Mouse (Mus musculus) midbrain, embryonic 10.5 days (tissue): ENCODE measurements at regions not wholly inside any gene's neighbourhood (a gene's known extent, or its start where the extent isn't known, plus 50 kb on each side); places are given as distances from the start of the nearest gene placed in this dataset.

ENCODE experiments used
- DNase-seq: peaks from one replicate; pipeline ENCODE4 v3.0.0-alpha.2; 2017; ENCODE audit warnings: low spot score
- H3K27ac ChIP-seq: fragments of 300-500 bp; sonication (generic); replicated peaks from 2 replicates; pipeline ENCODE4 v1.5.1; 2016; ENCODE audit warnings: mild to moderate bottlenecking
- H3K27me3 ChIP-seq: fragments of 300-500 bp; sonication (generic); 2 replicates; pipeline ENCODE4 v1.6.1; 2016; ENCODE audit warnings: low read depth, mild to moderate bottlenecking; ENCODE audit not compliant: poor library complexity, severe bottlenecking
- H3K36me3 ChIP-seq: fragments of 300-500 bp; sonication (generic); 2 replicates; pipeline ENCODE4 v1.6.1; 2016; ENCODE audit warnings: mild to moderate bottlenecking, moderate library complexity
- H3K4me1 ChIP-seq: fragments of 300-500 bp; sonication (generic); 2 replicates; pipeline ENCODE4 v1.6.1; 2016
- H3K4me3 ChIP-seq: fragments of 300-500 bp; sonication (generic); 2 replicates; pipeline ENCODE4 v1.5.1; 2016; ENCODE audit warnings: mild to moderate bottlenecking, moderate library complexity
- H3K9me3 ChIP-seq: fragments of 300-500 bp; sonication (generic); replicated peaks from 2 replicates; pipeline ENCODE4 v1.6.1; 2016; ENCODE audit warnings: mild to moderate bottlenecking
- WGBS: fragments of 180-500 bp; shearing (Covaris S2); methylation state at CpG from one replicate; pipeline ENCODE4 v1.1.7; 2016; 5-methylcytosine and 5-hydroxymethylcytosine counted together

GRCm38 (mm10) chr5:85661487-85661886, 403.9 kb downstream of the Cenpc1 start:
- 82% methylated on average over 5 of the region's 5 CpGs for WGBS
- no peak overlapping the region for H3K4me3 ChIP-seq

GRCm38 (mm10) chr5:85621078-85621477, 444.3 kb downstream of the Cenpc1 start:
- Histone ChIP-seq H3K9me3 (no peaks in the 10 kb centered on the region), H3K36me3 (no peaks in the 10 kb centered on the region), H3K4me3 (no peak overlapping the region), H3K27me3 (no peaks in the 10 kb centered on the region), H3K27ac (no peak overlapping the region), H3K4me1 (no peaks in the 10 kb centered on the region)
- no peak for DNase-seq
- 69% methylated on average over 2 of the region's 2 CpGs for WGBS

More at GRCm38 (mm10) chr5:85661487-85661886, 403.9 kb downstream of the Cenpc1 start:
- Histone ChIP-seq H3K27ac (no peak overlapping the region), H3K9me3 (no peaks in the 10 kb centered on the region), H3K36me3 (no peaks in the 10 kb centered on the region), H3K4me1 (no peaks in the 10 kb centered on the region), H3K27me3 (no peaks in the 10 kb centered on the region)
- no peak for DNase-seq

GRCm38 (mm10) chr5:85614783-85615182, 450.6 kb downstream of the Cenpc1 start:
- Histone ChIP-seq H3K4me3 (no peak overlapping the region), H3K9me3 (no peaks in the 10 kb centered on the region), H3K27ac (no peak overlapping the region), H3K4me1 (no peaks in the 10 kb centered on the region), H3K36me3 (no peaks in the 10 kb centered on the region), H3K27me3 (no peaks in the 10 kb centered on the region)
- WGBS = 81% methylated on average over 3 of the region's 3 CpGs
- no peak for DNase-seq

- DNase-seq = no peak
- 87% methylated on average over 4 of the region's 4 CpGs for WGBS
- no peak overlapping the region for H3K27ac ChIP-seq
- no peaks in the 10 kb centered on the region for H3K4me1 ChIP-seq
- no peaks in the 10 kb centered on the region for H3K9me3 ChIP-seq
- no peaks in the 10 kb centered on the region for H3K36me3 ChIP-seq
- no peaks in the 10 kb centered on the region for H3K27me3 ChIP-seq
- H3K4me3 ChIP-seq = no peak overlapping the region
Observed at GRCm38 (mm10) chr5:85612606-85613005, 452.8 kb downstream of the Cenpc1 start.

- 89% methylated on average over 4 of the region's 4 CpGs for WGBS
- H3K27ac ChIP-seq = no peak overlapping the region
- no peak for DNase-seq
- no peaks in the 10 kb centered on the region for H3K36me3 ChIP-seq
- no peak overlapping the region for H3K4me3 ChIP-seq
- no peaks in the 10 kb centered on the region for H3K9me3 ChIP-seq
- no peaks in the 10 kb centered on the region for H3K27me3 ChIP-seq
- H3K4me1 ChIP-seq = no peaks in the 10 kb centered on the region
Observed at GRCm38 (mm10) chr5:85609104-85609503, 456.3 kb downstream of the Cenpc1 start.

- H3K36me3 ChIP-seq = no peaks in the 10 kb centered on the region
- DNase-seq = no peak
- no peaks in the 10 kb centered on the region for H3K9me3 ChIP-seq
- no peaks in the 10 kb centered on the region for H3K4me1 ChIP-seq
- H3K27ac ChIP-seq = no peak overlapping the region
- H3K27me3 ChIP-seq = no peaks in the 10 kb centered on the region
- no peak overlapping the region for H3K4me3 ChIP-seq
Observed at GRCm38 (mm10) chr5:85598164-85598563, 467.2 kb downstream of the Cenpc1 start.

GRCm38 (mm10) chr5:85595082-85595447, 470.3 kb downstream of the Cenpc1 start:
- no peak overlapping the region for H3K27ac ChIP-seq
- no peak overlapping the region for H3K4me3 ChIP-seq
- no peaks in the 10 kb centered on the region for H3K9me3 ChIP-seq
- WGBS = 58% methylated on average over 1 of the region's 1 CpGs
- no peaks in the 10 kb centered on the region for H3K4me1 ChIP-seq
- DNase-seq = no peak
- no peaks in the 10 kb centered on the region for H3K27me3 ChIP-seq
- no peaks in the 10 kb centered on the region for H3K36me3 ChIP-seq

- Histone ChIP-seq H3K27me3 (no peaks in the 10 kb centered on the region), H3K4me3 (no peak overlapping the region), H3K9me3 (no peaks in the 10 kb centered on the region), H3K4me1 (no peaks in the 10 kb centered on the region), H3K27ac (no peak overlapping the region), H3K36me3 (no peaks in the 10 kb centered on the region)
- 90% methylated on average over 4 of the region's 4 CpGs for WGBS
- no peak for DNase-seq
Observed at GRCm38 (mm10) chr5:85594413-85595081, 470.8 kb downstream of the Cenpc1 start.

GRCm38 (mm10) chr5:85592236-85592635, 473.1 kb downstream of the Cenpc1 start:
- Histone ChIP-seq H3K4me3 (no peak overlapping the region), H3K4me1 (no peaks in the 10 kb centered on the region), H3K27me3 (no peaks in the 10 kb centered on the region), H3K9me3 (no peaks in the 10 kb centered on the region), H3K27ac (no peak overlapping the region), H3K36me3 (no peaks in the 10 kb centered on the region)
- WGBS = 84% methylated on average over 3 of the region's 3 CpGs
- no peak for DNase-seq

GRCm38 (mm10) chr5:85586727-85587126, 478.7 kb downstream of the Cenpc1 start:
- no peak overlapping the region for H3K27ac ChIP-seq
- peak; percentile 23 for DNase-seq
- H3K4me3 ChIP-seq = no peak overlapping the region
- H3K4me1 ChIP-seq = no peaks in the 10 kb centered on the region
- H3K9me3 ChIP-seq = no peaks in the 10 kb centered on the region
- no peaks in the 10 kb centered on the region for H3K36me3 ChIP-seq
- H3K27me3 ChIP-seq = no peaks in the 10 kb centered on the region
- 33% methylated on average over 3 of the region's 3 CpGs for WGBS

- Histone ChIP-seq H3K27me3 (no peaks in the 10 kb centered on the region), H3K4me1 (no peaks in the 10 kb centered on the region), H3K4me3 (no peak overlapping the region), H3K36me3 (no peaks in the 10 kb centered on the region), H3K9me3 (no peaks in the 10 kb centered on the region), H3K27ac (no peak overlapping the region)
- DNase-seq = no peak
Observed at GRCm38 (mm10) chr5:85572531-85572930, 492.9 kb downstream of the Cenpc1 start.

GRCm38 (mm10) chr5:85571967-85572366, 493.4 kb downstream of the Cenpc1 start:
- whole genome bisulfite sequencing = 87% methylated on average over 4 of the region's 4 CpGs
- H3K4me1 ChIP-seq = no peaks in the 10 kb centered on the region

GRCm38 (mm10) chr5:85571381-85571780, 494.0 kb downstream of the Cenpc1 start:
- Histone ChIP-seq H3K4me3 (no peak overlapping the region), H3K27me3 (no peaks in the 10 kb centered on the region), H3K36me3 (no peaks in the 10 kb centered on the region), H3K27ac (no peak overlapping the region), H3K4me1 (no peaks in the 10 kb centered on the region), H3K9me3 (no peaks in the 10 kb centered on the region)
- WGBS = 94% methylated on average over 3 of the region's 3 CpGs
- no peak for DNase-seq

More at GRCm38 (mm10) chr5:85571967-85572366, 493.4 kb downstream of the Cenpc1 start:
- H3K27ac ChIP-seq = no peak overlapping the region
- DNase-seq = no peak
- no peaks in the 10 kb centered on the region for H3K27me3 ChIP-seq
- no peak overlapping the region for H3K4me3 ChIP-seq
- no peaks in the 10 kb centered on the region for H3K9me3 ChIP-seq
- H3K36me3 ChIP-seq = no peaks in the 10 kb centered on the region

GRCm38 (mm10) chr5:85536329-85536728, 529.1 kb downstream of the Cenpc1 start:
- DNase-seq = no peak
- no peaks in the 10 kb centered on the region for H3K27me3 ChIP-seq
- H3K9me3 ChIP-seq = no peaks in the 10 kb centered on the region
- no peak overlapping the region for H3K4me3 ChIP-seq
- 92% methylated on average over 1 of the region's 1 CpGs for WGBS
- H3K27ac ChIP-seq = no peak overlapping the region
- no peaks in the 10 kb centered on the region for H3K4me1 ChIP-seq
- H3K36me3 ChIP-seq = no peaks in the 10 kb centered on the region
